In genomic region chr2:102956108-102956857, GRCm38 (mm10) we compare ENCODE assay signal across 26 mouse cellular contexts. TPM values are rescaled to one million over a fixed set of nuclear protein-coding genes. Genes with fewer than 3 reads are reported as not detected.
A peak's percentile ranks its signal among the peaks of the same experiment; 100 is the strongest.
DNase-seq lines count a peak whose midpoint lies in the region; ATAC-seq and TF ChIP-seq lines count a peak whose summit lies in the region.
"Had no signal": no experiment of that assay in that cellular context is flagged by ENCODE, and none has a peak within 500 bp of the region (broad histone marks: within the 10 kb centered on the region; RNA-seq: fewer than 3 reads in every experiment).

No protein-coding gene starts in this region.

- H3K36me3 ChIP-seq in midbrain, embryonic 11.5 days (ENCODE audit: control insufficient read depth, insufficient read depth, low read length): no peaks in the 10 kb centered on the region
- no peaks in the 10 kb centered on the region for H3K36me3 ChIP-seq in midbrain, embryonic 16.5 days (ENCODE audit: control insufficient read depth, insufficient read depth, low read length)
- no peaks in the 10 kb centered on the region for H3K36me3 ChIP-seq in limb, embryonic 14.5 days (ENCODE audit: control insufficient read depth, insufficient read depth, low read length)
- H3K36me3 ChIP-seq in hindbrain, embryonic 16.5 days (ENCODE audit: control insufficient read depth, insufficient read depth, low read length): no peaks in the 10 kb centered on the region
- H3K36me3 ChIP-seq: embryonic facial prominence, embryonic 12.5 days; forebrain, embryonic 12.5 days; hindbrain, embryonic 12.5 days; midbrain, embryonic 15.5 days; neural tube, embryonic 12.5 days had no signal

- H3K4me1 ChIP-seq in midbrain, embryonic 11.5 days (ENCODE audit: control insufficient read depth, insufficient read depth, low read length): peaks cover 2% of the 10 kb centered on the region; the same call in 1 of the 2 replicates
- H3K4me1 ChIP-seq in midbrain, embryonic 16.5 days (ENCODE audit: control insufficient read depth, insufficient read depth, low read length): 0 out of 2 replicates have a peak, but pooled peaks cover 4% of the 10 kb centered on the region
- H3K4me1 ChIP-seq in limb, embryonic 14.5 days (ENCODE audit: control insufficient read depth, insufficient read depth, low read length): peaks cover 10% of the 10 kb centered on the region; the same call in 1 of the 2 replicates
- H3K4me1 ChIP-seq in hindbrain, embryonic 16.5 days (ENCODE audit: control insufficient read depth, insufficient read depth, low read depth, low read length): no peaks in the 10 kb centered on the region
- H3K4me1 ChIP-seq: embryonic facial prominence, embryonic 12.5 days; hindbrain, embryonic 12.5 days; midbrain, embryonic 15.5 days; neural tube, embryonic 12.5 days had no signal

- WGBS in midbrain, embryonic 11.5 days: 93% methylated on average over 7 of the region's 7 CpGs
- 88% methylated on average over 7 of the region's 7 CpGs for WGBS in midbrain, embryonic 16.5 days
- 48% methylated on average over 7 of the region's 7 CpGs for whole genome bisulfite sequencing in limb, embryonic 14.5 days
- WGBS in hindbrain, embryonic 16.5 days: 91% methylated on average over 7 of the region's 7 CpGs

- no peak overlapping the region for H3K27ac ChIP-seq in midbrain, embryonic 11.5 days (ENCODE audit: low read depth, low read length)
- H3K27ac ChIP-seq in midbrain, embryonic 16.5 days (ENCODE audit: low read length): no peak overlapping the region
- H3K27ac ChIP-seq in limb, embryonic 14.5 days (replicated peaks; ENCODE audit: low read depth, low read length): no peak overlapping the region
- no peak overlapping the region for H3K27ac ChIP-seq in hindbrain, embryonic 16.5 days (ENCODE audit: low read depth, low read length)
- H3K27ac ChIP-seq: embryonic facial prominence, embryonic 12.5 days; forebrain, embryonic 12.5 days; hindbrain, embryonic 12.5 days; layer of hippocampus, adult 2 months; left cerebral cortex, adult 2 months; midbrain, embryonic 15.5 days; neural tube, embryonic 12.5 days had no signal

- no peaks in the 10 kb centered on the region for H3K9me3 ChIP-seq in midbrain, embryonic 11.5 days (ENCODE audit: control insufficient read depth, low read length)
- H3K9me3 ChIP-seq in midbrain, embryonic 16.5 days (replicated peaks; ENCODE audit: control insufficient read depth, low read length, poor library complexity, severe bottlenecking): no peaks in the 10 kb centered on the region
- no peaks in the 10 kb centered on the region for H3K9me3 ChIP-seq in limb, embryonic 14.5 days (ENCODE audit: control insufficient read depth, low read length)
- H3K9me3 ChIP-seq in hindbrain, embryonic 16.5 days (ENCODE audit: control insufficient read depth, low read length): no peaks in the 10 kb centered on the region
- H3K9me3 ChIP-seq: embryonic facial prominence, embryonic 12.5 days; forebrain, embryonic 12.5 days; hindbrain, embryonic 12.5 days; midbrain, embryonic 15.5 days; neural tube, embryonic 12.5 days had no signal

- TF ChIP-seq POLR2A in limb, embryonic 14.5 days (IDR thresholded peaks at IDR 0.05; ENCODE audit: borderline replicate concordance, extremely low read depth, insufficient read depth, insufficient read length): no peak

- no peak for ATAC-seq in midbrain, embryonic 11.5 days (ENCODE audit: low FRiP score)
- ATAC-seq in midbrain, embryonic 16.5 days: no peak
- peak; percentile 79 for ATAC-seq in limb, embryonic 14.5 days (ENCODE audit: low FRiP score, low read depth)
- no peak for ATAC-seq in hindbrain, embryonic 16.5 days

- no peak overlapping the region for H3K9ac ChIP-seq in midbrain, embryonic 11.5 days (ENCODE audit: low read length)
- no peak overlapping the region for H3K9ac ChIP-seq in midbrain, embryonic 16.5 days (ENCODE audit: low read depth, low read length)
- no peak overlapping the region for H3K9ac ChIP-seq in limb, embryonic 14.5 days (ENCODE audit: low read depth, low read length, severe bottlenecking)
- no peak overlapping the region for H3K9ac ChIP-seq in hindbrain, embryonic 16.5 days (ENCODE audit: low read depth, low read length)
- H3K9ac ChIP-seq: embryonic facial prominence, embryonic 12.5 days; forebrain, embryonic 12.5 days; hindbrain, embryonic 12.5 days; midbrain, embryonic 15.5 days; neural tube, embryonic 12.5 days had no signal

- no peak overlapping the region for H3K4me2 ChIP-seq in midbrain, embryonic 11.5 days
- H3K4me2 ChIP-seq in midbrain, embryonic 16.5 days (ENCODE audit: low read length): no peak overlapping the region
- no peak overlapping the region for H3K4me2 ChIP-seq in limb, embryonic 14.5 days (replicated peaks; ENCODE audit: low read depth, low read length, severe bottlenecking)
- no peak overlapping the region for H3K4me2 ChIP-seq in hindbrain, embryonic 16.5 days (ENCODE audit: low read length)
- H3K4me2 ChIP-seq: embryonic facial prominence, embryonic 12.5 days; forebrain, embryonic 12.5 days; heart, embryonic 11.5 days; hindbrain, embryonic 12.5 days; midbrain, embryonic 15.5 days; neural tube, embryonic 12.5 days had no signal

- H3K27me3 ChIP-seq in midbrain, embryonic 11.5 days (ENCODE audit: control insufficient read depth, insufficient read depth, low read length): no peaks in the 10 kb centered on the region
- H3K27me3 ChIP-seq in midbrain, embryonic 16.5 days (ENCODE audit: control insufficient read depth, insufficient read depth, low read depth, low read length): no peaks in the 10 kb centered on the region
- H3K27me3 ChIP-seq in limb, embryonic 14.5 days (ENCODE audit: control insufficient read depth, insufficient read depth, low read length): no peaks in the 10 kb centered on the region
- H3K27me3 ChIP-seq in hindbrain, embryonic 16.5 days (replicated peaks; ENCODE audit: control insufficient read depth, insufficient read depth, low read length): no peaks in the 10 kb centered on the region
- H3K27me3 ChIP-seq: embryonic facial prominence, embryonic 12.5 days; forebrain, embryonic 12.5 days; hindbrain, embryonic 12.5 days; midbrain, embryonic 15.5 days; neural tube, embryonic 12.5 days had no signal

- H3K4me3 ChIP-seq in midbrain, embryonic 11.5 days (ENCODE audit: low read depth, low read length): no peak overlapping the region
- H3K4me3 ChIP-seq in midbrain, embryonic 16.5 days (ENCODE audit: low read depth, low read length): no peak overlapping the region
- H3K4me3 ChIP-seq in limb, embryonic 14.5 days (replicated peaks; ENCODE audit: low read length): no peak overlapping the region
- no peak overlapping the region for H3K4me3 ChIP-seq in hindbrain, embryonic 16.5 days (ENCODE audit: low read length)
- H3K4me3 ChIP-seq: embryonic facial prominence, embryonic 12.5 days; erythroblast, embryonic 14.5 days; forebrain, embryonic 12.5 days; hindbrain, embryonic 12.5 days; layer of hippocampus, adult 2 months; left cerebral cortex, adult 2 months; midbrain, embryonic 15.5 days; neural tube, embryonic 12.5 days had no signal

- DNase-seq in gastrocnemius, adult 18-20 months (ENCODE audit: low spot score): peak; percentile 17
- DNase-seq in gastrocnemius, postnatal 10 days: no peak
- peak; percentile 54 for DNase-seq in midbrain, embryonic 11.5 days (ENCODE audit: low spot score, missing footprints)
- DNase-seq in limb, embryonic 14.5 days (ENCODE audit: low spot score): peak; percentile 60
- DNase-seq in T-cell, adult 2 months (ENCODE audit: low spot score): no peak
- DNase-seq: adrenal gland, adult 2 months; adrenal gland, postnatal 36 days; cerebellum, adult 2 months; cerebellum, postnatal 14 days; gastrocnemius, postnatal 36 days; heart, adult 18-20 months; heart, postnatal 36 days; kidney, adult 11 months; kidney, postnatal 36 days; thymus, postnatal 4 days had no signal

RNA-seq across cellular contexts. Expression of gene Cd44, which starts 54.8 kb away (rescaled TPM):
- total RNA-seq in gastrocnemius, adult 18-20 months (2021): 1 to 10 TPM; 3.9 to 6.0 TPM
- 10 to 100 TPM; 25.0 to 39.2 TPM for total RNA-seq in gastrocnemius, postnatal 10 days (2021)
- polyA plus RNA-seq in midbrain, embryonic 11.5 days (2014; fragmentation: Nextera tagmentation; extraction: Ambion mirVana): 3.0 and 3.4 TPM in 2 replicates
- 2.5 TPM in 2 replicates for polyA plus RNA-seq in midbrain, embryonic 16.5 days (2015; fragmentation: Nextera tagmentation; extraction: Ambion mirVana)
- 29.3 and 32.1 TPM in 2 replicates for polyA plus RNA-seq in limb, embryonic 14.5 days (2012; rRNA removed)
- polyA plus RNA-seq in limb, embryonic 14.5 days (2014; fragmentation: Nextera tagmentation; extraction: Ambion mirVana): 39.5 and 46.3 TPM in 2 replicates
- 4.7 and 5.1 TPM in 2 replicates for polyA plus RNA-seq in hindbrain, embryonic 16.5 days (2015; fragmentation: Nextera tagmentation; extraction: Ambion mirVana)

Comparison
In these comparisons a context has a peak if more than half of its experiments do, and no peak if none do; other contexts are left out.
1. DNase-seq: peak in gastrocnemius, adult 18-20 months (single experiment), midbrain, embryonic 11.5 days (single experiment) and limb, embryonic 14.5 days (single experiment); none in gastrocnemius, postnatal 10 days (single experiment) and T-cell, adult 2 months (single experiment).